Mouse (Mus musculus) gastrocnemius, postnatal 14 days (tissue): ENCODE results near the gene Pcx. TPM values are rescaled to one million over a fixed set of nuclear protein-coding genes. Genes with fewer than 3 reads are reported as not detected.
A peak's percentile ranks its signal among the peaks of the same experiment; 100 is the strongest.
"Not testable (repeated sequence)": the region's sequence is repeated elsewhere in the genome, so short reads cannot be mapped to it uniquely, and the experiment has no call there.

ENCODE experiments used
- DNase-seq: peaks from one replicate; pipeline ENCODE4 v3.0.0; 2021; ENCODE audit warnings: mixed read lengths
- intact Hi-C: fragments of 180-260 bp; cut with DNase I; formaldehyde crosslinking; loops from one replicate; pipeline ENCODE4 v1.15.1; 2025; ENCODE audit warnings: low total_unique reads
- total RNA-seq, 2 experiments: library from RNA; stranded (reverse); gene quantifications; 2 replicates each; pipeline ENCODE4 v1.2.3; 2021

Gene Pcx
- total RNA-seq, 2 experiments from 2014 or later, result 16.1 to 17.4 TPM

- intact Hi-C loops, result no loop called here
- no peak for DNase-seq
Measured at GRCm38 (mm10) chr19:4571658-4572057, 61.4 kb downstream of the Pcx start.

- no peak for DNase-seq
- intact Hi-C loops, result no loop called here
Measured at GRCm38 (mm10) chr19:4572061-4572460, 61.8 kb downstream of the Pcx start.

- DNase-seq, result no peak
- intact Hi-C loops, result no loop called here
Measured at GRCm38 (mm10) chr19:4572467-4572866, 62.2 kb downstream of the Pcx start.

- DNase-seq, result no peak
- intact Hi-C loops, result no loop called here
Measured at GRCm38 (mm10) chr19:4573241-4573640, 63.0 kb downstream of the Pcx start.

- intact Hi-C loops, result no loop called here
- no peak for DNase-seq
Measured at GRCm38 (mm10) chr19:4578799-4579198, 68.5 kb downstream of the Pcx start.

- no peak for DNase-seq
- intact Hi-C loops, result no loop called here
Measured at GRCm38 (mm10) chr19:4579296-4579695, 69.0 kb downstream of the Pcx start.

- no peak for DNase-seq
- intact Hi-C loops, result no loop called here
Measured at GRCm38 (mm10) chr19:4583856-4584255, 73.6 kb downstream of the Pcx start.

GRCm38 (mm10) chr19:4586783-4587182 is 76.5 kb downstream of the Pcx start:
- intact Hi-C loops, DNase-seq: not testable (repeated sequence)

- no peak for DNase-seq
- intact Hi-C loops, result no loop called here
Measured at GRCm38 (mm10) chr19:4587426-4587825, 77.2 kb downstream of the Pcx start.

- intact Hi-C loops, result no loop called here
- no peak for DNase-seq
Measured at GRCm38 (mm10) chr19:4588430-4588829, 78.2 kb downstream of the Pcx start.

- intact Hi-C loops, result no loop called here
Measured at GRCm38 (mm10) chr19:4589081-4589480, 78.8 kb downstream of the Pcx start.

GRCm38 (mm10) chr19:4590025-4590424 is 79.8 kb downstream of the Pcx start:
- intact Hi-C loops, result no loop called here

More at GRCm38 (mm10) chr19:4589081-4589480, 78.8 kb downstream of the Pcx start:
- DNase-seq, result no peak

GRCm38 (mm10) chr19:4593792-4594522 is 83.7 kb downstream of the Pcx start:
- intact Hi-C loops, result no loop called here
- DNase-seq, result no peak

More at GRCm38 (mm10) chr19:4590025-4590424, 79.8 kb downstream of the Pcx start:
- no peak for DNase-seq

GRCm38 (mm10) chr19:4596071-4596470 is 85.8 kb downstream of the Pcx start:
- intact Hi-C loops, result no loop called here
- DNase-seq, result no peak

GRCm38 (mm10) chr19:4602459-4602858 is 92.2 kb downstream of the Pcx start:
- intact Hi-C loops, result no loop called here
- no peak for DNase-seq

- intact Hi-C loops, result no loop called here
- DNase-seq, result no peak
Measured at GRCm38 (mm10) chr19:4603801-4604723, 93.8 kb downstream of the Pcx start.

- intact Hi-C loops, result no loop called here
- no peak for DNase-seq
Measured at GRCm38 (mm10) chr19:4605654-4606053, 95.4 kb downstream of the Pcx start.

- no peak for DNase-seq
- intact Hi-C loops, result no loop called here
Measured at GRCm38 (mm10) chr19:4607406-4607805, 97.1 kb downstream of the Pcx start.

- no peak for DNase-seq
- intact Hi-C loops, result no loop called here
Measured at GRCm38 (mm10) chr19:4608511-4608910, 98.2 kb downstream of the Pcx start.

- DNase-seq, result peak; percentile 34
- intact Hi-C loops, result no loop called here
Measured at GRCm38 (mm10) chr19:4610109-4610508, 99.8 kb downstream of the Pcx start.
